Mouse (Mus musculus) midbrain, embryonic 11.5 days (tissue): ENCODE data around the gene Lix1. TPM values are rescaled to one million over a fixed set of nuclear protein-coding genes. Genes with fewer than 3 reads are reported as not detected.

Experiments
- ATAC-seq: fragments of 200-750 bp; cut with Nextera tagmentation; 2 replicates; pipeline ENCODE4 v1.8.0; 2017; ENCODE audit warnings: moderate TSS enrichment, moderate library complexity; ENCODE audit not compliant: low FRiP score
- DNase-seq: peaks from one replicate; pipeline ENCODE4 v3.0.0; 2015; ENCODE audit warnings: low spot score; ENCODE audit errors: missing footprints
- H3K27ac ChIP-seq: fragments of 300-500 bp; sonication (generic); 2 replicates; pipeline ENCODE4 v1.5.1; 2014; ENCODE audit warnings: low read depth, low read length
- H3K27me3 ChIP-seq: fragments of 300-500 bp; sonication (generic); 2 replicates; pipeline ENCODE4 v1.6.1; 2014; ENCODE audit warnings: mild to moderate bottlenecking, low read length, moderate library complexity, mixed read lengths; ENCODE audit not compliant: control insufficient read depth, insufficient read depth
- H3K36me3 ChIP-seq: fragments of 300-500 bp; sonication (generic); 2 replicates; pipeline ENCODE4 v1.6.1; 2014; ENCODE audit warnings: mild to moderate bottlenecking, low read length, moderate library complexity, mixed read lengths; ENCODE audit not compliant: control insufficient read depth, insufficient read depth
- H3K4me1 ChIP-seq: fragments of 300-500 bp; sonication (generic); 2 replicates; pipeline ENCODE4 v1.6.1; 2014; ENCODE audit warnings: low read length; ENCODE audit not compliant: control insufficient read depth, insufficient read depth
- H3K4me2 ChIP-seq: fragments of 300-500 bp; sonication (generic); 2 replicates; pipeline ENCODE4 v1.6.1; 2014; ENCODE audit warnings: mild to moderate bottlenecking, moderate library complexity
- H3K4me3 ChIP-seq: fragments of 300-500 bp; sonication (generic); 2 replicates; pipeline ENCODE4 v1.5.1; 2014; ENCODE audit warnings: low read depth, low read length
- H3K9ac ChIP-seq: fragments of 300-500 bp; sonication (generic); 2 replicates; pipeline ENCODE4 v1.6.1; 2014; ENCODE audit warnings: low read length
- H3K9me3 ChIP-seq: fragments of 300-500 bp; sonication (generic); 2 replicates; pipeline ENCODE4 v1.6.1; 2016; ENCODE audit warnings: low read length; ENCODE audit not compliant: control insufficient read depth
- WGBS: fragments of 180-500 bp; shearing (Covaris S2); extraction: QIAGEN DNeasy Blood & Tissue Kit; methylation state at CpG from one replicate; pipeline ENCODE4 v1.1.7; 2014; 5-methylcytosine and 5-hydroxymethylcytosine counted together
- polyA plus RNA-seq: library from polyadenylated mRNA; unstranded; fragments of >200 nt; fragmentation: Nextera tagmentation; extraction: Ambion mirVana; gene quantifications from 2 replicates; pipeline ENCODE4 v1.2.1, GENCODE M21; 2014

Lix1 gene
- polyA plus RNA-seq, 1 experiment from 2014 or later = 46.9 TPM

DNA sequence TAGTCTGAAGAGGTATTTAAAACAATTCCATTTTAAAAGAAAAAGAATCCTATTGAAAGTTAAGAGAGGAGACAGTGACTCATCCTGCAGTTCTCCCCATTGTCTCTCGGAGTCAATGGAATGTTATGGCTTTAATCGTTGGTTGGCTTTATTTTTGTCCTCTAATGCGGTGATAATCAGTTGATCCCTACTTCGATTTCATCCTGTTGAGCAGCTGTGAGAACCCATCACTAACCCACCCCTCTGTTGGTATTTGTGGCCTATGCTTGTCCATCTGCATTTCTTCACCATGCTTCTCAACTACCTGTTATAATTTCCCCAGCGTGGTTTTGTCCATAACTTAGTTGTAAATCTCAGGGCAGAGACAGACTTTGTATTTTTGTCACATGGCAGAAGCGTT lies 5.7 kb downstream of the Lix1 start:
- H3K27ac ChIP-seq = 0 out of 2 replicates have a peak overlapping the region, but pooled peaks have one; percentile 26
- 17% methylated on average over 6 of the region's 6 CpGs for WGBS
- no peak overlapping the region for H3K9ac ChIP-seq
- peaks cover 20% of the 10 kb centered on the region for H3K4me1 ChIP-seq
- ATAC-seq (no peak), DNase-seq (peak; percentile 80)
- H3K36me3 ChIP-seq = no peaks in the 10 kb centered on the region
- H3K4me3 ChIP-seq = no peak overlapping the region
- H3K4me2 ChIP-seq = no peak overlapping the region
- H3K27me3 ChIP-seq = no peaks in the 10 kb centered on the region
- H3K9me3 ChIP-seq = no peaks in the 10 kb centered on the region

- no peak overlapping the region for H3K4me3 ChIP-seq
- 31% methylated on average over 6 of the region's 6 CpGs for WGBS
- no peak overlapping the region for H3K4me2 ChIP-seq
- H3K27me3 ChIP-seq = no peaks in the 10 kb centered on the region
- peak; percentile 63 for ATAC-seq
- peak; percentile 87 for DNase-seq
- H3K27ac ChIP-seq = peak overlapping the region; percentile 67; the same call in 1 of the 2 replicates
- H3K4me1 ChIP-seq = peaks cover 20% of the 10 kb centered on the region
- H3K36me3 ChIP-seq = no peaks in the 10 kb centered on the region
- no peaks in the 10 kb centered on the region for H3K9me3 ChIP-seq
- no peak overlapping the region for H3K9ac ChIP-seq
Observed at GRCm38 (mm10) chr17:17408720-17409478, 6.4 kb downstream of the Lix1 start.

DNA sequence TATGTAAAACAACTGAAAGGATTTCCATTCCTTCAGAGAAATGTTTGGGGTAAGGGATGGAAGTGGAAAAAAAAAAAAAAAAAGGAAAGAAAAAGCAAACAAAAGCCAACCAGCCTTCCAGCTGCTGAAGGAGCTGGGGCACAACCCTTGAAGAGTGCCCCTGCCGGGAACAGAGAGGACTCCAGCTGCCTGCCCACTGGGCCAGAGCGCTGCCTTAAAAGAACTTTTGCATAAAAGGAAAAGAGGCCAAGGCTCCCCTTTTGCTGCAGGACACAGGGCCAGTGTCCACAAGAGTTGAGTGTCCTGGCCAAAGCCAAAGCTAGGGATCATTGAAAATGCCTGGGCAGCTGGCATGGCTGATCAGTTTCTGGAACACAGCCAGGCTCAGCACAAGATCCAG lies 7.1 kb downstream of the Lix1 start:
- Histone ChIP-seq H3K4me2 (peak overlapping the region; percentile 19; the same call in 1 of the 2 replicates), H3K27me3 (no peaks in the 10 kb centered on the region), H3K9me3 (no peaks in the 10 kb centered on the region), H3K36me3 (no peaks in the 10 kb centered on the region), H3K4me1 (peaks cover 20% of the 10 kb centered on the region), H3K27ac (peak overlapping the region; percentile 67; the same call in 1 of the 2 replicates), H3K4me3 (no peak overlapping the region), H3K9ac (no peak overlapping the region)
- DNase-seq = peak; percentile 93
- 0% methylated on average over 2 of the region's 2 CpGs for WGBS
- ATAC-seq = peak; percentile 86

DNA sequence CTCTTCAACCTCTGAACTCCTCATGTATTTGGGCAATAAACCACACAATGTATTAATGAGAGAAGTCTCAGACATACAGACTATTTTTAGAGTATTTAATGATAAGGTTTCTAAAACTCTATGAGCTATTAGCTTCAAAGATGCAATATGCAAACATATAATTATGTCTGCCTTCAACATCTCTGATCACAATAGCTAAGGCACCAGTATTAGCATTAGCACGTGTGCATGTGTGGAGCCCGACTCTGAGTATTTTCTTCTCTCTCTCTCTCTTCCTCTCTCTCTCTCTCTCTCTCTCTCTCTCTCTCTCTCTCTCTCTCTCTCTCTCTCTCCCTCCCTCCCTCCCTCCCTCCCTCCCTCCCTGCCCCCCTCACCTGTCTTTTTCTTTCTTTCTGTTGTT lies 9.0 kb downstream of the Lix1 start:
- Histone ChIP-seq H3K4me3 (no peak overlapping the region), H3K27ac (no peak overlapping the region), H3K9me3 (no peaks in the 10 kb centered on the region), H3K4me1 (peaks cover 16% of the 10 kb centered on the region), H3K36me3 (no peaks in the 10 kb centered on the region), H3K9ac (no peak overlapping the region), H3K4me2 (no peak overlapping the region), H3K27me3 (no peaks in the 10 kb centered on the region)
- peak; percentile 33 for DNase-seq
- 56% methylated on average over 2 of the region's 2 CpGs for WGBS
- ATAC-seq = no peak

DNA sequence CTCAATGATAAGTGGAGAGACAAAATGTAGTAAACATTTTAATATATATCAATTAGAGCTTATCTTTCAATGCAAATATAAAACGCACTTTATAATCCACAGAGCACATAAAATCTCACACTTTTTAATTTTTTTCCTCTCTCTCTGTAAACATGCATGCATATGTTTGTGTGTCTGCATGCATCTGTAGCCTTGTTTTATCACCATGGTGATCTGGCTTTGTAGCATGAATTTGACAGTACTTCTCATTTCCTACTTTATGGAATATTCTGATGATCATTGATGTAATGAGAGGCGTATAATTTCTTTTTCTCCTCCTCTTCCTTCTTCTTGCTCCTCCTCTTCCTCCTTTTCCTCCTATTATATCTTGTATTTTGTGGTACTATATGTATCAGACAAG lies 9.7 kb downstream of the Lix1 start:
- ATAC-seq = no peak

DNA sequence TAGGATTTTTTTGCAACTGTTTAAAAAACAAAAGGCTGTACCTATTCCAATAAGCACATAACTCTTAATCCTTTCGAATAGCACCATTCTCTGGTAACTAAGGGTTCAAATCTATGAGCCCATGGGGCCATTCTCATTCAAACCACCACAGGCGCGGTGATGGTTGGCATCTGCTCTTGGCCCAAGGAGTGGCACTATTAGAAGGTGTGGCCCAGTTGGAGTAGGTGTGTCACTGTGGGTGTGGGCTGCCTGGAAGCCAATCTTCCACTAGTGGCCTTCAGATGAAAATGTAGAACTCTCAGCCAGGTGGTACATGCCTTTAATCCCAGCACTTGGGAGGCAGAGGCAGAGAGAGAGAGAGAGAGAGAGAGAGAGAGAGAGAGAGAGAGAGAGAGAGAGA lies 11.7 kb downstream of the Lix1 start:
- DNase-seq (peak; percentile 77), ATAC-seq (no peak)
- no peaks in the 10 kb centered on the region for H3K36me3 ChIP-seq
- 91% methylated on average over 3 of the region's 3 CpGs for WGBS
- no peak overlapping the region for H3K4me2 ChIP-seq
- H3K27ac ChIP-seq = no peak overlapping the region
- H3K9me3 ChIP-seq = no peaks in the 10 kb centered on the region
- H3K27me3 ChIP-seq = no peaks in the 10 kb centered on the region
- no peak overlapping the region for H3K9ac ChIP-seq
- no peak overlapping the region for H3K4me3 ChIP-seq
- peaks cover 6% of the 10 kb centered on the region for H3K4me1 ChIP-seq

More for the DNA sequence above, 9.7 kb downstream of the Lix1 start:
- DNase-seq = peak; percentile 82
- Histone ChIP-seq H3K27ac (no peak overlapping the region), H3K9me3 (no peaks in the 10 kb centered on the region), H3K27me3 (no peaks in the 10 kb centered on the region), H3K36me3 (no peaks in the 10 kb centered on the region), H3K4me2 (no peak overlapping the region), H3K9ac (no peak overlapping the region), H3K4me1 (peaks cover 16% of the 10 kb centered on the region), H3K4me3 (no peak overlapping the region)
- WGBS = 88% methylated on average over 2 of the region's 2 CpGs

DNA sequence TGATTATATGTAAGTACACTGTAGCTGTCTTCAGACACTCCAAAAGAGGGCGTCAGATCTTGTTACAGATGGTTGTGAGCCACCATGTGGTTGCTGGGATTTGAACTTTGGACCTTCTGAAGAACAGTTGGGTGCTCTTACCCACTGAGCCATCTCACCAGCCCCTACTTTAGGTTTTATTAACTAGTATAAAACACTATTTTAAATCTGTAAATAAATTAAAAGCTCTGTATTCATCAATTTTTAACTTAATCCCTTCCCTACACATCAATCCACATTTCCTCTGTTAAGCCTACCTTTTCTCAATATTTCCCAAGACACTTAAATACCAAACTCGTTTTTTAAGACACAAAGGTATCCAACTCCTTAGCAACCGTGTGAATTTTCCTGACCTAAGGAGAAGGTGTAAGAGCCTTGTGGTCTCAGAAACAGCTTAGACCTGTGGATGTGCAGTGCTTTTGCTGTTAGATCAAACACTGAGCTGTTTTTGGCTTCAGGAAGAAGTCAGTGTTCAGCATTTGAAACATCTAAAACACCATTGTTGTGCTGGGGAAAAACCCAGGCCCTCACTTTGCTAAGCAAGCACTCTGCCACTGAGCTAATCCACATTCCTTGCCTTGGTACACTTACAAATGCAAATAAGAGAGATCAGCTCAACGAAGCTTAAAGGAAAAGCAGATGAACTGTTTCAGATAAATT lies 22.3 kb downstream of the Lix1 start:
- Histone ChIP-seq H3K36me3 (no peaks in the 10 kb centered on the region), H3K9ac (no peak overlapping the region), H3K27ac (peak overlapping the region; percentile 52), H3K9me3 (no peaks in the 10 kb centered on the region), H3K4me2 (0 out of 2 replicates have a peak overlapping the region, but pooled peaks have one; percentile 6), H3K4me1 (peaks cover 4% of the 10 kb centered on the region), H3K4me3 (no peak overlapping the region), H3K27me3 (no peaks in the 10 kb centered on the region)
- ATAC-seq (peak; percentile 86), DNase-seq (peak; percentile 92)
- 11% methylated on average over 4 of the region's 4 CpGs for WGBS

GRCm38 (mm10) chr17:17425308-17425813 lies 22.9 kb downstream of the Lix1 start:
- ATAC-seq (peak; percentile 84), DNase-seq (peak; percentile 69)
- no peaks in the 10 kb centered on the region for H3K36me3 ChIP-seq
- H3K4me1 ChIP-seq = peaks cover 4% of the 10 kb centered on the region
- H3K4me2 ChIP-seq = 0 out of 2 replicates have a peak overlapping the region, but pooled peaks have one; percentile 6
- H3K9me3 ChIP-seq = no peaks in the 10 kb centered on the region
- H3K4me3 ChIP-seq = no peak overlapping the region
- no peak overlapping the region; the same call in 1 of the 2 replicates for H3K27ac ChIP-seq
- no peaks in the 10 kb centered on the region for H3K27me3 ChIP-seq
- WGBS = 16% methylated on average over 4 of the region's 4 CpGs
- no peak overlapping the region for H3K9ac ChIP-seq

DNA sequence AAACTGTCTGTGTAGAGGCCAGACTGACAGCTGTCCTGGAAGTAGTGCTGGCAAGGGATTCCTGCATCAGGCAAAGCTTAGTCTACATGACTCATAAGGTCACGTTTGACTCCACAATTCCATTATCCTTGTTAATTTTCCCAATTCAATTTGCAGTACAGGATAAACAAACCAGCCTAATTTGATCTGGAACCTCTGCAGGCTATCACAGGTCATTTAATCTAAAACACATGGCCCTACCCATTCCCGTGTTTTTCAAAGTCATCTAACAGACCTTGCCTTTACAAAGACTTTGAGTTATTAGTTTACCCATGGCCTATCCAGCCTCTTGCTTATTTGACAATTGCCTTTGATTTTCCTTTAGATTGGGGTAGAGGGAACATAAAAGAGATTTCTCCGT lies 23.4 kb downstream of the Lix1 start:
- peak; percentile 86 for DNase-seq
- Histone ChIP-seq H3K27me3 (no peaks in the 10 kb centered on the region), H3K9ac (no peak overlapping the region), H3K27ac (no peak overlapping the region), H3K4me2 (no peak overlapping the region), H3K4me1 (peaks cover 4% of the 10 kb centered on the region), H3K4me3 (no peak overlapping the region), H3K9me3 (no peaks in the 10 kb centered on the region), H3K36me3 (no peaks in the 10 kb centered on the region)
- WGBS = 53% methylated on average over 3 of the region's 3 CpGs
- no peak for ATAC-seq
